Mouse (Mus musculus): ENCODE measurements at regions not wholly inside any gene's neighbourhood (a gene's known extent, or its start where the extent isn't known, plus 50 kb on each side); places are given as distances from the start of the nearest gene placed in this dataset.

DNA sequence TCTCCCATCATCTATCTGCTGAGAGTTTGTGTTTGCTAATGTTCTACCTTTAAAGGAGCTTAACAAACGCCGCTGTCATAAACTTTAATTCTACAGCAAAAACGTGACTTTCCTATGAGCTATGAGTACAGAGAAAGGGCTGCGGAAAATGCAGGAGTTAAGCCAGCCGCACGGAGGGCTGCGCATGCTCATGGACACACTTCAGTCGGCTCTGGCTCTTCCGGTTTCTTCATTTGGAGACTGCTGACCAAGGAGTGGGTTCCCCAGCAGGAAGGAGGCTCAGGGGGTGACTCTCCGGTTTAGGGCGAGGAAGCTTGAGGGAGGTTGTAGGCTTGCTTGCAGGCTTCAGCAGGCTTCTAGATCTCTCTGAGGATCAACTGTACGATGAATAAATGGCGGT is 59.3 kb downstream of the Sox2 start:
- ChIA-PET POLR2A (interaction anchor here in 3 of 4 experiments (0.6 to 2.7 kb wide), 33 partner anchors 8 to 67 kb away, joined by 3 to 15 read pairs (median 5); partner anchors contain the start of gene Sox2 (in 1 of the 3)), CTCF (no interaction called here)

DNA sequence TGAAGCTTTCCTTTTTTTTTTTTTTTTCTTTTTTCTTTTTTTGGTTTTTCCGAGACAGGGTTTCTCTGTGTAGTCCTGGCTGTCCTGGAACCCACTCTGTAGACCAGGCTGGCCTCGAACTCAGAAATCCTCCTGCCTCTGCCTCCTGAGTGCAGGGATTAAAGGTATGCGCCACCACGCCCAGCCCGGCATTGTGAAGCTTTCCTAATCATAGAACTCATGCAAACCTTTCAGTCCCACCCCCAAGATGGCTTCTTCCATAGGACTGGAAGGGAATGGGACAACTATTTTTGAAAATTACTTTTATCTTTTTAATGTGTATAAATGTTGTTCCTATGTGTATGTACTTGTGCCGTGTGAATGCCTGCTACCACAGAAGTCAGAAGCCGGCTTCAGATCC is 61.9 kb downstream of the Sox2 start:
- ChIA-PET CTCF (interaction anchor here in 3 of 4 experiments (0.5 to 1.0 kb wide), 4 partner anchors 16 to 72 kb away, joined by 3 to 5 read pairs (median 3); no protein-coding TSS in a partner anchor), POLR2A (interaction anchor here in 3 of 4 experiments (0.6 to 1.5 kb wide), 22 partner anchors 9 to 314 kb away, joined by 3 to 8 read pairs (median 3); no protein-coding TSS in a partner anchor)

DNA sequence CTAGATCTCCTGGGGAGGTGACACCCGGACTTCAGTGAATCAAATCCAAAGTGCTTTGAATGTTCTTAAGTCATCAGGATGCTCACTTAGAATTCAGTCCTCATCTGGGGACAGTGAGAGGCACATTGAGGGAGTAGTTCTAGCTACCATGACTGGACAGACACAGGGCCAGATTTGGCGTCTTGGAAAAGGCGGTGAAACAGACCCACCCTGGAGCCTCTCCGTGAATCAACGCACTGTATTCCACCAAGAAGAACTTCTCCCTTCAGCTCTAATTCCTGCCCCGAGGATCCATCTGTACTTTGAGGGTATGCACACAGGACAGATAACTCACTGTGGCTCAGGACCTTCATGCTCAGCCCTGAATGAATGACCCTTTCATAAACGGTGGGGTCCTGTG is 72.3 kb downstream of the Sox2 start:
- POLR2A ChIA-PET: interaction anchor here in 2 of 4 experiments (1.2 to 2.1 kb wide), 7 partner anchors 9 to 63 kb away, joined by 3 to 7 read pairs (median 3); no protein-coding TSS in a partner anchor
- CTCF ChIA-PET: no interaction called here

DNA sequence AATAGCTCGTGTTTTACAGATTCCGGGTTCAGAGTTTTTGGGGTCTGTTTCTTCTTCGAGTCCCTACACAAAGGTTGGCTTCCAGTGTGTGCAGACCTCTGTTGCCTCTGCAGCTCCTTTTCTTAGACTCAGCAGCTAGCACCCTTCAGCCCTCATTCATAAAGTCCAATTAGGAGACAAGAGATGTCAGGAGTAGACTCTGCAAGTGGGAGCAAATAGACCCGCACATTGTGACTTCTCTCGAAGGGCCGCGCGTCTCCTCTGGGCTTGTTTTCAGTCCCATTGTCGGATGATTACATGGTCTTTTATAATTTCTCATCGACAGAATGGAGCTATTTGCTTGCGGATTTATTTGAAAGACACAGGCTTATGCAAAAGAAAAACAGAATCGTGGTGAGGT is 76.8 kb downstream of the Sox2 start:
- CTCF ChIA-PET: interaction anchor here in 1 of 4 experiments (0.7 kb wide), 1 partner anchor 8 kb away, joined by 3 read pairs; no protein-coding TSS in a partner anchor
- POLR2A ChIA-PET: interaction anchor here (0.6 to 2.7 kb wide), 17 partner anchors 8 to 652 kb away, joined by 3 to 13 read pairs (median 4); no protein-coding TSS in a partner anchor

DNA sequence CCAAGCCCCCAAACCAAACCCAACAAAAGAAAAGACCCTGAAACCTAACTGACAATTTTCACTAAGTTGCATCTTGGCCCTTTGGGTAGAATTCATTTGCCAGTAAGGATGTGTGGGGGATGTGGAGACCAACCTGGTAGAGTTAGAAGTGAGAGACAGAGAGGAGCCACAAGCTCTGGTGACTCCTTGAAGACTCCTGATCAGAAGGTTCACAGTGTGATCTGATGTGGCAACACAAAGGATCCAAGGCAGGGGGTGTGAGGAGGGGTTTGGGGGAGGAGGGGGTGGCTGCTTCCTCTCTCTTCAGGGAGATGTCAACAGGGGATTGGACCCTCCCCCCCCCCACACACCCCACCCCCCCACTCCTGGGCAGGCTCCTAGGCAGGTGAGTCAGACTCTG is 78.1 kb downstream of the Sox2 start:
- ChIA-PET POLR2A (interaction anchor here in 3 of 4 experiments (0.6 to 2.7 kb wide), 13 partner anchors 12 to 79 kb away, joined by 3 to 13 read pairs (median 3); partner anchors contain the start of gene Sox2 (in 1 of the 3)), CTCF (interaction anchor here in 2 of 4 experiments (0.6 kb wide), 2 partner anchors 88 to 154 kb away, joined by 3 to 5 read pairs; no protein-coding TSS in a partner anchor)

DNA sequence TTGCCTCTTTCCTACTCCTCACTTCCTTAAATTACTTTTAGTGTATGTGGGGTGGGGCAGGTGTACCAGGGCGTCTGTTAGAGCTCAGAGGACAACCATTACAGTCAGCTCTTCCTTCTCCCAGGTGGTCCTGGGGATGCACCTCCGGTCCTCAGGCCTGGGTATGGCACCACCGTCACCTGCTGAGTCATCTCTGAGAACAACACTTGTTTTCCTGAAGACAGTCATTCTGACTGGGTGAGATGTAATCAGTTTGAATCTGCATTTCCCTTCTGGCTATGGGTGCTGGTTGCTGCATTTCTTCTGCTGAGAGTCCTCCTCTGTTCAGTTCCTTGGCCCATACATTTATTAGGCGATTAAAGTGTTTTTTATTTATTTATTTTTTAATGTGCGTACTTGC is 84.8 kb downstream of the Sox2 start:
- ChIA-PET POLR2A (interaction anchor here (0.6 to 2.9 kb wide), 38 partner anchors 8 to 292 kb away, joined by 3 to 29 read pairs (median 4); no protein-coding TSS in a partner anchor), CTCF (interaction anchor here in 1 of 4 experiments (0.6 kb wide), 1 partner anchor 10 kb away, joined by 3 read pairs; no protein-coding TSS in a partner anchor)

DNA sequence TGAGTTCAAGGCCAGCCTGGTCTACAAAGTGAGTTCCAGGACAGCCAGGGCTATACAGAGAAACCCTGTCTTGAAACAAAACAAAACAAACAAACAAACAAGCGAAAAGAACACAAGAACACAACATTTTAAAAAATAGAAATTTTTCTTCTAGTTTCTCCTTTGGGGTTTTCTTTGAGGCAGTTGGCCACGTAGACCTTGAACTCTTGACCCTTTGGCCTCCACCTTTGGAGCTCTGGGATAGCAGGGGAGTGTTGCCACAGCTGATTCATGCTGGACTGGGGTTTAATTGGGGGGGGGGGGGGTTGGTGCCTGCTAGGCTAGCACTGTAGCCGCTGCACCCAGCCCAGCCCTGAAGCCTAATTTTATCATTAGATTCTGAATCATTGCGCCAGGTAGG is 87.8 kb downstream of the Sox2 start:
- POLR2A ChIA-PET: interaction anchor here in 3 of 4 experiments (0.9 to 11.0 kb wide), 5 partner anchors 17 to 86 kb away, joined by 3 to 402 read pairs (median 4); no protein-coding TSS in a partner anchor
- CTCF ChIA-PET: interaction anchor here in 1 of 4 experiments (1.0 kb wide), 1 partner anchor 99 kb away, joined by 3 read pairs; no protein-coding TSS in a partner anchor

DNA sequence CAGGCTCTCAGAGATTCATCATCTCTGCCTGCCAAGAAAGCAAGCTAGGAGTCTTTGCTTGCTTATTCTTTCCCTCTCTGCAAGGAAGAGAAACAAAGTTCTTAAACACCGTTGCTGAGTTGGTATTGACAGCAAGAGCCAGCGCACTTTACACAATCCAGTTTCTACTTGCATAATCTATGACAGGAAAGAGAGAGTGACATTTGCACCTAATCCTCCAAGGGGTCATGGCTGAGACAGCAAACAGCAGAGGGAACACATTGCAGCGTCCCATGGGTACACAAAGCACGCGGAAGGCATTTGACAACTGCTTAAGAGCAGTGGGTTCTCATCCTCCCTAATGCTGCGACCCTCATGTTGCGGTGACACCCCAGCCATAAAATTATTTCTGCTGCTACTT is 88.7 kb downstream of the Sox2 start:
- POLR2A ChIA-PET: interaction anchor here in 3 of 4 experiments (0.9 to 11.0 kb wide), 9 partner anchors 12 to 90 kb away, joined by 3 to 402 read pairs (median 4); no protein-coding TSS in a partner anchor
- CTCF ChIA-PET: interaction anchor here in 1 of 4 experiments (1.0 kb wide), 1 partner anchor 100 kb away, joined by 3 read pairs; no protein-coding TSS in a partner anchor

DNA sequence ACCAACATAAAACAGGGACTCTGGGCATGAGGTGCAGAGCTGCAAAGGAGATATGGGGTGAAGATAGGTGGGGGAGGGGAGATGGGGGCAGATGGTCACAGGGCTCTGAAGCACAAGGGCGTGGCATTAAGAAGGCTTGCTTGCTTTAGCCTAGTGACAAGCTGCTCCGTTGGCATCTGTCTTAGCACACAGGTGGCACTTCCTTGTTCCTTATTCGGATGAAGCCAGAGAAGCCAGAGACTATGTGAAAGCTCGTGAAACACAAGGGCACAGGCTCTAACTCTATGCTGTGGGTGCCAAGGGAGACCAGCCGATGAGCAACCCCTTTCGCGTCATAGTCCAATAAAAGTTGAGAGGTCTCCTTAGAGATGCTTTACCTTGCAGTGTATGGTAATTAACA is 89.5 kb downstream of the Sox2 start:
- ChIA-PET CTCF (no interaction called here), POLR2A (interaction anchor here in 3 of 4 experiments (1.0 to 11.0 kb wide), 13 partner anchors 12 to 96 kb away, joined by 3 to 402 read pairs (median 4); no protein-coding TSS in a partner anchor)

DNA sequence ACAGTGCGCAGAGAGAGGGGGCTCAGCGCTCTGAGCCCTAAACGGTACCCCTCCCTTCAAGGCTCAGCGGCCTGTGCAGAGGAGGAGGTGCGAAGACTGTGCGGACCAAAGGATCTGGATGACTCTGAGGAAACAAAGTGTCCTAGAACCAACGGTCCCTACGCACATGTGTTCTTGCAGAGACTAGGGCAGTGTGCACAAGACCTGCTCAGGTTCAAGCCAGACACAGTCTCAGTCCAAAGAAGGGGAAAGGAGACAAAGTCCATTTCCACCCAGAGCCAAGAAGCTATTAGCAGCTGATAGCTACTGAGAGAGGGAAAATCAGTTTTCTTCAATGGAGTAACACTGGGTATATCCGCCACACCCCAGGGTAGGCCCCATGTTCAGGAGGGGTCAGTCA is 89.9 kb downstream of the Sox2 start:
- CTCF ChIA-PET: interaction anchor here in 1 of 4 experiments (0.6 kb wide), 1 partner anchor 101 kb away, joined by 5 read pairs; no protein-coding TSS in a partner anchor
- POLR2A ChIA-PET: interaction anchor here (0.7 to 11.0 kb wide), 13 partner anchors 12 to 97 kb away, joined by 3 to 402 read pairs (median 4); no protein-coding TSS in a partner anchor

DNA sequence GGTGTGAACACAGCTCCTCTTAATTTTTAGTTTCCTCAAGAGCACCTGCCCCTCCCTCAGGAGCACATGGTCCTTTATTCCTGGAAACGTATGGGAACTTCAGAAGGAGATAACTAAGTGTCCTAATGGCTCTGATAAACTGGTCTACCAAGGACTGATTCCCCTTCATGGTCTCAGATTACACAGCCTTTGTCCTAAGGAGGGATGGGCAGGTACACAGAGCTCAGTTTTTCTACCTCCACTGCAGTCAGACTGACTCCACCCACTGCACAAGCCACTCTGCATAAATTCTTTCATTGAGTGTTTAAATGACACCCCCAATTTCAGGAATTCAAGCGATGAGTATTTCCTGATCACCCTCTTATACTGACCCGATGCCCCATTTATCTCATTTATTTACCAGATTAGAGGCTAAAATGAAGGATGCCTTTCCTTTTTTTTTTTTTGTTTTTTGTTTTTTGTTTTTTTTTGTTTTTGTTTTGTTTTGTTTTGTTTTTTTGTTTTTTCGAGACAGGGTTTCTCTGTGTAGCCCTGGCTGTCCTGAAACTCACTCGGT is 95.1 kb downstream of the Sox2 start:
- POLR2A ChIA-PET: interaction anchor here (0.6 to 11.0 kb wide), 97 partner anchors 9 to 405 kb away, joined by 3 to 402 read pairs (median 5); partner anchors contain the start of gene Sox2 (in 4 of the 4)
- CTCF ChIA-PET: interaction anchor here (0.5 to 1.9 kb wide), 17 partner anchors 9 to 198 kb away, joined by 3 to 16 read pairs (median 4); partner anchors contain the start of gene Sox2 (in 1 of the 4)

DNA sequence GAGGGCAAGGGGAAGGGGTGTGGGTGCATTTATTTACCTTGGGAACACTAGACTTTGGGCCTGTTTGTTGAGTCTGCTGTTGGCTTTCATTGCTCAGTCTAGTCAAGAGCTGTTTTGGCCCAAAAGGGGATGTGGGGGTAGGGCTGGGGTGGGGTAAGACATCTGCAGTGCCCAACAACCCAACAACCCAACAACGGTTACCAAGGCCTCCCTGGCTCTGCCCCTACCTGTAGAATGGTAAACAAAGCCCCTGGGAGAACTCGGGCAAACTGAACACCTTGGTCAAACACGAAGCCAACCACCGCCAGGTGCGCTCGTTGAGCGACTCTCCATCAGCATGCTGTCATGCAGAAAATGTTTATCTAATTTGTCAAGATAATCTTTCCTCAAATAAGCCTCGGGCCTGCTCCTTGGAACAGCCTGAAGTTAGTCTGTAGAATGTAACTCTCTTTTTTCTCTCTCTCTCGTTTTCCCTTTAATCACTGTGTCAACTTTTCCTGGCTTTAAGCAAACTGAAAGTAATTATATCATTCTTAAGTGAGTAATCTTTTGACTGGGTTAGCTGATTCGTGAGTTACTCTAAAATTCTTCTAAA is 97.4 kb downstream of the Sox2 start:
- ChIA-PET POLR2A (interaction anchor here in 3 of 4 experiments (0.5 to 11.0 kb wide), 12 partner anchors 11 to 428 kb away, joined by 3 to 402 read pairs (median 4); partner anchors contain the start of gene Sox2 (in 1 of the 3)), CTCF (interaction anchor here in 1 of 4 experiments (0.7 kb wide), 1 partner anchor 14 kb away, joined by 4 read pairs; no protein-coding TSS in a partner anchor)

DNA sequence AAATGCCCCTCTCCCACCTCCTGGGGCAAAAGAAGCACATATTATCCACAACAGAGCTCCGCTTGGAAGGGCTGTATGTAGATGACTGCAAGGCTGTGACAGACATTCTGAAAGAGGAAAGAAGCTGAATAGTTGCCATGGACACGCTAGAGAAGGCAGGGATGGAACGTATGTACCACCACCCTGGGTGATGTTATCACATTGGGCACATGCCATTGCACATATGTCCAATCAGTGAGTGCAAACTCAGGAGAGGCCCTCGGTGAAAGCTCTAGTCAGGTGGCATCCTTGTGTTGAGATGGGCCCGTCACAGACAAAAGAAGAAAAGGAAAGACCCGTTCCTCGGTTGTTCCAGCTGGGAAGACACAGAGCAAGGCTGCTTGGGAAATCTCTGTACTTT is 99.8 kb downstream of the Sox2 start:
- ChIA-PET POLR2A (interaction anchor here (0.7 to 4.6 kb wide), 13 partner anchors 8 to 99 kb away, joined by 3 to 55 read pairs (median 3); partner anchors contain the start of gene Sox2 (in 1 of the 4)), CTCF (no interaction called here)

DNA sequence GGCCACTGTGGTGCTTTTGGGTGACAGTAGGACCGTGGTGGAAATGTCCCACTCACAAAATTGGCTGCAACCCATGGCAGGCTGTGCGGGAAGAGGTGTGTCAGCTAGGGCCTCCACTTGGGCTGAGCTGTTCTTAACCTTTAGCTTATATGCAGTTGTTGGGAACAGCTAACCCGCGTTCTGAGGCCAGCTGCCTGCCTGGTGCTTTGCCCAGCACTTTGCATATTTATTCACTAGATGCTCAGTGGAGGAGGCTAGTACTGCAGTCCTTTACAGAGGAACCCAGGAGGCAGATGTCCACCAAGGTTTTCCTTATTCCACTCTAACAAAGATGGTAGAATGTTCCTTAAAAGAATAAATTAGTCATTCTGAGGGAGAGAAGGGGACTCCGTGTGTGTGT is 101.3 kb downstream of the Sox2 start:
- ChIA-PET CTCF (interaction anchor here in 2 of 4 experiments (0.6 to 1.1 kb wide), 3 partner anchors 9 to 92 kb away, joined by 3 to 5 read pairs (median 3); no protein-coding TSS in a partner anchor), POLR2A (interaction anchor here in 3 of 4 experiments (0.6 to 4.6 kb wide), 22 partner anchors 9 to 351 kb away, joined by 3 to 55 read pairs (median 4); partner anchors contain the start of gene Sox2 (in 2 of the 3))

DNA sequence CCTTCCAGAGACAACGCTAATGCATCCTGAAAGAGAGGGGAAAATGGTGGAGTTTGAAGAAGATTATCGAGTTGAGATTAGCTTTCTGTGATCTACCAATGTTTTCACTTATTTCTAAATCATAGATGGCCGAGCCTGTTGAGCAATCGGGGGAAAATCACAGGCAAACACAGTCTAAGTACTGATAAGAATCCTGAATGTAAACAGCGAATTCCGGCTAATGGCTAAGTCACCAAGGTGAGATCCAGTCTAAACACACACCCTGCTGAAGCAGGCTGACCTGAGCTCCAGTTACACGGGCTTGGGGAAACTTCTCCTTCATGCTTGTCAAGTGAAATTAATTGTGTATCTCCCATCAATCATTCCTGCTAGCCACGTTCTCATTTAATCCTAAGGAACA is 103.4 kb downstream of the Sox2 start:
- ChIA-PET POLR2A (interaction anchor here (0.7 to 13.7 kb wide), 34 partner anchors 9 to 113 kb away, joined by 3 to 402 read pairs (median 5); partner anchors contain the start of gene Sox2 (in 2 of the 4)), CTCF (interaction anchor here in 1 of 4 experiments (0.7 kb wide), 1 partner anchor 114 kb away, joined by 3 read pairs; no protein-coding TSS in a partner anchor)

DNA sequence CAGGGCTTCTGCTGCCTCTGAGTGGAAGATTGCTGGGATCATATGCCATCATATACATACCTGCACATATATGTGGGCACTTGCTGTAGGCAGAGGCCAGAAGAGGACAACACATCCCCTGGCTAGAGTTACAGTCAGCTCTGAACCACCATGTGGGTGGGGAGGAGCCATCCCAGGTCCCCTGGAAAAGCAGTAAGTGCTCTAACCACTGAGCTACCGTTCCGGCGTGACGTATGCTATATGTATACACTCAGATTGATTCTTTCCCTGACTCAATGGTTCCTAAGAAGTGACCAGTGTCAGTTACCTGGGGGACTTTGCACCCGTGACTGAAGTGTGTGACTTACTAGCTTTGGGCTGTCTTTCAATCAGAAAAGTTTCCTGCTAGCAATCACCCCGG is 104.6 kb downstream of the Sox2 start:
- CTCF ChIA-PET: interaction anchor here in 2 of 4 experiments (0.6 to 1.2 kb wide), 3 partner anchors 8 to 114 kb away, joined by 3 to 7 read pairs (median 3); no protein-coding TSS in a partner anchor
- POLR2A ChIA-PET: interaction anchor here (0.6 to 13.7 kb wide), 32 partner anchors 8 to 488 kb away, joined by 3 to 402 read pairs (median 5); partner anchors contain the start of gene Sox2 (in 1 of the 4)

DNA sequence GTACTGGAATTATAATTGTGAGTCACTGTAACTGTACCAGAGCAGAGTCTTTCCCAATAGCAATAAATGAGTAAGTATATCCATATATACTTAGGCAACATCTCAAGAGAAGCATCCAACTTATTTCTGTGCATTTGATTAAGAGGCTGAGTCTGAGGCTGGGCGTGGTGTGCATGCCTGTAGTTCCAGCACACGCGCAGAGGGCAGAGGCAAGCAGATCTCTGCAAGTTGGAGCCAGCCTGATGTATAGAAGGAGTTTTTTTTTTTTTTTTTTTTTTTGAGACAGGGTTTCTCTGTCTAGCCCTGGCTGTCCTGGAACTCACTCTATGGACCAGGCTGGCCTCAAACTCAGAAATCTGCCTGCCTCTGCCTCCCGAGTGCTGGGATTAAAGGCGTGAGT is 105.1 kb downstream of the Sox2 start:
- ChIA-PET POLR2A (interaction anchor here (0.9 to 13.7 kb wide), 22 partner anchors 9 to 106 kb away, joined by 3 to 402 read pairs (median 7); partner anchors contain the start of gene Sox2 (in 1 of the 4)), CTCF (interaction anchor here in 1 of 4 experiments (1.1 to 1.2 kb wide), 2 partner anchors 9 to 115 kb away, joined by 3 to 7 read pairs; no protein-coding TSS in a partner anchor)

DNA sequence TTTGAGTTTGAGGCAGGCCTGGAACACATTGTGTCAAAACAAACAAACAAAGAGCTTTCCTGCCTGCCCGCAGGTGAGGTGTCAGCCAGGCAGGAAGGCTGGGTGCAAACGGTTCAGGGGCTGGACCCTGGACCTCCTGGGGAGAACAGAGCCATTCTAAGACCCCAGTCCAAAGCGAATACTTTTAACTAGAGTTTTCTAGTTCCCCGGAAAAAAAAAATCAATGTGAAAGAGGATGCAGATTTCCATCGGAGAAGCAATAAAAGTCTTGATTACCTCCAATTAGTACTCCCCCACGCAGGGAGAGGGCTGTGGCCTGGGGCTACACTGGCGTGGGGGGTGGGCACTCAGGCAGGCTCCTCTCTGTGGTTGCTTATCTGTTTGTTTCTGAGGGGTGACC is 106.4 kb downstream of the Sox2 start:
- POLR2A ChIA-PET: interaction anchor here (0.6 to 13.7 kb wide), 89 partner anchors 8 to 969 kb away, joined by 3 to 475 read pairs (median 5); partner anchors contain the start of gene Sox2 (in 4 of the 4)
- CTCF ChIA-PET: interaction anchor here in 3 of 4 experiments (0.6 to 1.6 kb wide), 9 partner anchors 12 to 1826 kb away, joined by 3 to 5 read pairs (median 3); partner anchors contain the start of gene Sox2 (in 1 of the 3)
